Mouse (Mus musculus) monocyte, adult 2 months (primary cell): ENCODE results near the gene Pde5a.

Source experiments
- DNase-seq, 2 experiments: peaks; one replicate each; pipeline ENCODE4 v3.0.0; 2022; ENCODE audit warnings: low spot score in 2 of 2, low read depth in 1 of 2

Gene Pde5a

GRCm38 (mm10) chr3:122848410-122849034 is 119.8 kb downstream of the Pde5a start:
- no peak for DNase-seq

- no peak for DNase-seq
Observed at GRCm38 (mm10) chr3:122855149-122855548, 126.4 kb downstream of the Pde5a start.

- DNase-seq, result no peak
Observed at GRCm38 (mm10) chr3:122859829-122860228, 131.1 kb downstream of the Pde5a start.

DNA sequence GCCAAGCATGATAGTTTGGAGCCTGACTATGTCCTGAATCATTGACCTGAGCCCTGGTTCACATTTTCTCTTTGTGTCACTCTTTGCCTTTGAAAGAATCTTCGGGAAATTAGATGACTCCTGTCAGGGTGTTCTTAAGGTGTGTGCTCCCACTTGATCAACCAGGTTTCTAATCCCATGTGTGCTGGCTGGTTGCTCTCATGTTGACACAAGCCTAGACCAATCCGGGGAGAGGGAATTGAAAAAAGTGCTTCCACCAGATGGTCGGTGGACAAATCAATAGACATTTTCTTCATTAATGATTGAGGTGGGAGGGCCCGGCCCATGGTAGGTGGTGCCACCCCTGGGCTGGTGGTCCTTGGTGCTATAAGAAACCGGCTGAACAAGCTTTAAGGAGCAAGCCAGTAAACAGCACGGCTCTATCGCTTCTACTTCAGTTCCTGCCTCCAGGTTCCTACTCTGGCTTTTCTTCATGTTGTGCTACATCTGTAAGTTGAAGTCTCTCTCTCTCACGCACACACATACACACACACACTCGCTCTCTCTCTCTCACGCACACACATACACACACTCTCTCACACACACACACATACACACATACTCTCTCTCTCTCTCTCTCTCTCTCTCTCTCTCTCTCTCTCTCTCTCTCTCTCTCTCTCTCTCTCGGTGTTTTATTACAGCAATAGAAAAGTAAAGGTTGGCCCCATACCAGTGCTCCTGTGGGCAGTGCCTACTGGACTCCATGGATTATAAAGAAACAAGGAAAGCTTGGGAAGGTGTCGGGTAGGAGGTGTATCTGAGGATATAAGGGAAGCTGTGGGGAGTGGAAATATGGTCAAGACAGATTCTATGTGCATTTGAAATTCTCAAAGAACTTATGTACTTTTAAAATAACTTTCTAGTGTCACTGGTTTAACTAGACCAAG is 132.1 kb downstream of the Pde5a start:
- DNase-seq, result no peak

- DNase-seq, result no peak
Observed at GRCm38 (mm10) chr3:122865092-122865491, 136.3 kb downstream of the Pde5a start.

GRCm38 (mm10) chr3:122868270-122868669 is 139.5 kb downstream of the Pde5a start:
- DNase-seq, result no peak

GRCm38 (mm10) chr3:122871596-122871995 is 142.8 kb downstream of the Pde5a start:
- DNase-seq, result no peak

GRCm38 (mm10) chr3:122876870-122877269 is 148.1 kb downstream of the Pde5a start:
- no peak for DNase-seq

GRCm38 (mm10) chr3:122877543-122877942 is 148.8 kb downstream of the Pde5a start:
- DNase-seq, result no peak

GRCm38 (mm10) chr3:122878705-122879315 is 150.1 kb downstream of the Pde5a start:
- DNase-seq, result no peak

GRCm38 (mm10) chr3:122887505-122888301 is 159.0 kb downstream of the Pde5a start:
- DNase-seq, result no peak

DNA sequence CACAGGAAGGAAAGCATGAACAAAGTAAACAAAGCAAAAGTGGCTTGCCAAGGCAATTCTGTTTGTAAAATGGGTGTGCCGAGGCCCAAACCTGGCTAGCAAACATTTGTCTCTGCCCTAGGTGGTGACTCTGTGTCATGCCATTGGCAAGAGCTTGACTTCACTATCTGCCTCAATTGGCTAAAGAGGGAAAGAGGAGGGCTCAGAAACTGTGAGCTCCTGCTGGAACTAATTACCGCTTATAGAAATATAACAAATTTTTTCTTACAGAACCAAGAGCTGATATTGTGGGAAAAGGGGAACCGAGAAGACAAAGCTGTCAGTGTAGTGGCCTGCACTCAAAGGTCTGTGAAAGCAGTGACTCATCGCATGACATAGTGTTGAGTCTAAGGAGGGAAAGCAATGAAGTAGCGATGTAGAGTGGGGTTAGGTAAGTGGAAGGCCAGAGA is 159.6 kb downstream of the Pde5a start:
- DNase-seq, result no peak

DNA sequence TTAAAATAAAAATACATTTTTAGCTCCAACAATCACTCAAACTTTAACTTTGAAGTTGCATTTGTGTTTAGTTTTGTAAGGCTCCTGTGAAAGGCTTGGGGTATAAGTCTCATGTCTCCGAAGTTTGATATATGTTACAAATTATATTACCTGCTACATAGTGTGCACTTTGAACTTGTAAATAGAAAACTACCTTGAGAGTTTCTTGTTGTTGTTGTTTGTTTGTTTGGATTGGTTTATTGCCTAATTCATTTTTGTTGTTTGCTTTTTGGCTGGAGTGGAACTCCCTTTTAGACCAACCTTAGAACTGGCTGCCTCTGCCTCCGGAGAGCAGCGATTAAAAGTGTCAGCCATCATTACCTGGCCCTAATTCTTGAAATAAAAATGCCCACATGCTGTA is 166.0 kb downstream of the Pde5a start, which contains the start of gene Fabp2:
Gene Fabp2 (plus strand): TSS at position 301 of the 400 bp plus-strand sequence.
- no peak for DNase-seq

GRCm38 (mm10) chr3:122895189-122895731 is 166.5 kb downstream of the Pde5a start:
- no peak for DNase-seq

GRCm38 (mm10) chr3:122898254-122898653 is 169.5 kb downstream of the Pde5a start:
- DNase-seq, result no peak

DNA sequence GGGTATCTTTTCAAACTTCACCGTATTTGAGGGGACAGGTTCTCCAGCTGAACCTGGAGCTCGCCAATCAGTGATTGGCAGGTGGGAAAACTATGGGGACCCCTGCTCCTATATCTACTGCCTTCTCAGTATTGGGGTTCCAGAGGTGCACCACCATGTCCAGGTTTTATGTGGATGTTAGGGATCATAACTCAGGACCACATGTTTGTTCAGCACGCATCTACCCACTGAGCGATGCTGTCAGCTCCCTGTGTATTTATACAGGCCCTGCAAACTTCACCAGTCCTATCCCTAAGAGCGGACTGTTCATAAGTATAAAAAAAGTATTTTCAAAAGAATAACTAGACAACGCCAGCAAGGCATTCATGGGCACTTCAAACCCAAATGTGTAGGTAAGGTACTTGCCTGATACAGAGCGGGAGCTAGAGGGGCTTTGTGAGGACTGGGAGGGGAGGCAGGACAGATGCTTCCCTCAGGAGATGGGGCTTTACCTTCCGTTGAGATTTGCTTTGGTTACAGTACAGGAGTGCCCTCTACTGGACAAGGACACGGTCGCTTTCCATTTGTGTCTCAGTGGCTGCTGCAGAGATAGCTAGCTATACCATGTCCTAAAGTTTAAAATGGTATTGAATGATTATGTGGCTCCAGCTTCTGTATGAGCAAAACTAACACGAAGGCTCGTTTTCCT is 175.1 kb downstream of the Pde5a start:
- no peak for DNase-seq

GRCm38 (mm10) chr3:122907841-122908240 is 179.1 kb downstream of the Pde5a start:
- no peak for DNase-seq
